Mouse (Mus musculus): ENCODE measurements around the gene Khnyn.

DNA sequence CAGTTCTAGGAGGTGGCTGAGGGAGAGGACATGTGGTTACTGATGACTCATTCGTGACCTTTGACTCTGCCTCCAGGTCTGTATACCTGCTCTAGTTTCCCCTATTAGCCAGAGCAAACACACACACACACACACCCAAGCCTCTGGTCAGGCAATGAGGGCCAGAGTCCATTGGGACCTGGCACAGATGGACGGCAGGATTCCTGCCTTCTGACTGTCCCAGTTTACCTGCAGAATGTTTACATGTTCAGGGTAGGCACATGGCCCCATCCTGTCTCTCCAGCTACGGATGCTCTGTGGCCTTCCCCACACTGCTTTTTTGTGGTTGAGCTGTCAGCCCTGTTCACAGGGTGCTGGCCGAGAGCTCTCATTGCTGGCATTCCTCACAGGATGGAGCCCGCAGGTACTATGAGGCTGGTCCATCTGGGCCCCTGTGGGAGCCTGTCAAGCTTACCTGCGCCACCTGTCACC, 2.5 kb upstream of the Khnyn start:
- TF ChIP-seq GATA1 (IDR thresholded peaks at IDR 0.05; ENCODE audit: borderline replicate concordance, low read length) = no peak
- no peak for TF ChIP-seq FLI1 (IDR thresholded peaks at IDR 0.05; ENCODE audit: low read length)

Measured in megakaryocyte, embryonic 14.5 days (primary cell).